8 mouse cellular contexts compared by ENCODE assay signal in the genomic region with DNA sequence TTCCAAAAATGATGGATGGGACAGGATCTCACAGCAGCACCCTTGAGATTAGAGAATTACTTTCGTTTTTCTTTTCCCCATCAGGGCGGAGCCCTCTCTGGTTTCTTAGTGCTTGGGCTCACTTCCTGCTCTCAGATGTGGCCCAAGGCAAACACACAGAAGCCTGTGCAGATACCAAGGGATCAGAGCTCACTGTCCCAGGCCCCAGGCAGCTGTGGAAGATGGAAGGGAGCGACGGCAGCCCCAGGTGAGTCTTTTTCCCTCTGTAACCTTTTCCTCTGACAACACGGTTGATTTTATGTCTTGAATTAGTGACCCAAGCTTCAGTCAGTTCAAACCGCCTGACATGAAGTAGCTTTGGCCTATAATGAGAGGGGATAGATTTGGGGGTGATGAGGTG. TPM values are rescaled to one million over a fixed set of nuclear protein-coding genes. Genes with fewer than 3 reads are reported as not detected.
DNase-seq lines count a peak whose midpoint lies in the region; ATAC-seq and TF ChIP-seq lines count a peak whose summit lies in the region.
"Not testable (repeated sequence)": the region's sequence is repeated elsewhere in the genome, so short reads cannot be mapped to it uniquely, and the experiment has no call there.
"Had no signal": no experiment of that assay in that cellular context is flagged by ENCODE, and none has a peak within 500 bp of the region (broad histone marks: within the 10 kb centered on the region; RNA-seq: fewer than 3 reads in every experiment).

A gene (plus strand): TSS at position 108 of the 400 bp plus-strand sequence.

- in situ Hi-C loops in CH12.LX (cut with MboI; ENCODE audit: low pct_ligation_motif_present, low pct_unique_long_range_greater_than_20kb, low sequenced_read_pairs) = not testable (repeated sequence)

- H3K79me2 ChIP-seq in CH12.LX (replicated peaks; ENCODE audit: control insufficient read depth, extremely low read depth, insufficient read depth, poor library complexity, severe bottlenecking) = not testable (repeated sequence)

- TF ChIP-seq RAD21 in CH12.LX (IDR thresholded peaks at IDR 0.05; ENCODE audit: low read depth, low read length) = not testable (repeated sequence)

- TF ChIP-seq POLR2A in CH12.LX (IDR thresholded peaks at IDR 0.05; ENCODE audit: low read depth, low read length) = peak; percentile 51
- TF ChIP-seq POLR2A in testis, adult 2 months (IDR thresholded peaks at IDR 0.05; ENCODE audit: control insufficient read depth, low read depth, low read length) = not testable (repeated sequence)

- H3K4me3 ChIP-seq in CH12.LX (replicated peaks in 1 of 3; ENCODE audit: low read depth in 2 of 3, low read length in 2 of 3, poor library complexity in 1 of 3) = peak within 1 kb of the TSS; percentile 28 to 71 (median 65)
- peak within 1 kb of the TSS; percentile 22 for H3K4me3 ChIP-seq in testis, adult 2 months (ENCODE audit: control insufficient read depth, low read depth, low read length)

- TF ChIP-seq EP300 in CH12.LX (IDR thresholded peaks at IDR 0.05; ENCODE audit: low read length) = not testable (repeated sequence)

- H3K4me1 ChIP-seq in CH12.LX (ENCODE audit: control insufficient read depth in 1 of 2, insufficient read depth in 2 of 2) = peaks cover 2 to 20% of the 10 kb centered on the region in 2 experiments; a peak in 3 of 4 replicates
- H3K4me1 ChIP-seq in testis, adult 2 months (ENCODE audit: control insufficient read depth, insufficient read depth, low read length) = not testable (repeated sequence)

- H3K36me3 ChIP-seq in CH12.LX (replicated peaks in 1 of 2; ENCODE audit: control insufficient read depth in 1 of 2, insufficient read depth in 1 of 2, low read length in 1 of 2); testis, adult 2 months (ENCODE audit: control insufficient read depth, insufficient read depth, low read length): not testable (repeated sequence)

- dilution Hi-C loops in CH12.LX (cut with MboI; ENCODE audit: extremely low pct_ligation_motif_present, extremely low pct_unique_long_range_greater_than_20kb, low sequenced_read_pairs) = not testable (repeated sequence)

- peak within 1 kb of the TSS; percentile 89 for H3K9ac ChIP-seq in CH12.LX (ENCODE audit: insufficient read depth, low read depth)

- DNase-seq in CH12.LX (ENCODE audit: extremely low read depth) = peak; percentile 39
- peak; percentile 4 to 37 for DNase-seq in adrenal gland, postnatal 36 days
- peak; percentile 50 for DNase-seq in heart, adult 8-10 months (ENCODE audit: low spot score)
- DNase-seq in kidney, adult 18-20 months = peak; percentile 36
- DNase-seq in lung, adult 18-20 months = peak; percentile 25 to 42

- peak within 1 kb of the TSS; percentile 91 for H3K4me2 ChIP-seq in CH12.LX (ENCODE audit: insufficient read depth, low read depth, poor library complexity, severe bottlenecking)

- H3K9me3 ChIP-seq in CH12.LX (replicated peaks; ENCODE audit: low read length) = not testable (repeated sequence)

- H3K27me3 ChIP-seq in CH12.LX (replicated peaks); testis, adult 2 months (ENCODE audit: control insufficient read depth, insufficient read depth, low read length): not testable (repeated sequence)

- not testable (repeated sequence) for TF ChIP-seq CTCF in CH12.LX (conservative IDR thresholded peaks at IDR 0.05 in 1 of 2, IDR thresholded peaks at IDR 0.05 in 1 of 2; ENCODE audit: low read depth in 2 of 2, low read length in 2 of 2); testis, adult 2 months (IDR thresholded peaks at IDR 0.05; ENCODE audit: control insufficient read depth, insufficient read depth, insufficient replicate concordance, low read depth, low read length)

- ATAC-seq in monocyte, adult 5-6 weeks (replicated peaks; ENCODE audit: insufficient number of reproducible peaks, low FRiP score, low TSS enrichment, poor library complexity, severe bottlenecking) = not testable (repeated sequence)

- not testable (repeated sequence) for H3K27ac ChIP-seq in CH12.LX (ENCODE audit: insufficient read depth, low read depth); testis, adult 2 months (ENCODE audit: control insufficient read depth, insufficient read depth, low read depth, low read length)

TF ChIP-seq in CH12.LX, 34 proteins besides CTCF, POLR2A, EP300 and RAD21:
- TF ChIP-seq NELFE (IDR thresholded peaks at IDR 0.05; ENCODE audit: low read depth, low read length) = peak; percentile 26; the same call in 1 of the 2 replicates
- peak; percentile 43; the same call in 1 of the 2 replicates for TF ChIP-seq ELF1 (IDR thresholded peaks at IDR 0.05; ENCODE audit: low read depth, low read length)

RNA-seq across cellular contexts. Expression of the gene that starts here (rescaled TPM):
- total RNA-seq in CH12.LX (2012; rRNA removed) (21.1 and 24.7 TPM in 2 replicates), CH12.LX (2014; rRNA removed) (64.6 and 74.0 TPM in 2 replicates)
- 54.1 and 59.5 TPM in 2 replicates for polyA plus RNA-seq in CH12.LX (2012; ENCODE audit: insufficient read length, low read depth)
- total RNA-seq in adrenal gland, postnatal 36 days (2021) = 10 to 100 TPM; 20.2 to 22.5 TPM
- 10 to 100 TPM; 15.9 to 21.0 (median 19.3) TPM for total RNA-seq in heart, adult 8-10 months (2022)
- 231 to 487 TPM (median 232 TPM) in 3 replicates for total RNA-seq in monocyte, adult 5-6 weeks (2017)
- 0.79 and 1.1 TPM in 2 replicates for polyA plus RNA-seq in testis, adult 2 months (2012; rRNA removed)
- polyA plus RNA-seq: forebrain, embryonic 16.5 days had no signal

Comparison
In these comparisons a context has a peak if more than half of its experiments do, and no peak if none do; other contexts are left out.
1. RNA of the gene that starts here (polyA plus RNA-seq): 54.1 to 59.5 TPM in CH12.LX; 0.79 to 1.1 TPM in testis, adult 2 months; every median in the first group is over 10 times any median in the second.
2. Peak in every context shown above with its lines, with median percentiles within 50 percentile points of each other: DNase-seq.